Mouse (Mus musculus): ENCODE results near the gene Nfkbil1. TPM values are rescaled to one million over a fixed set of nuclear protein-coding genes. Genes with fewer than 3 reads are reported as not detected.
"Not testable (repeated sequence)": the region's sequence is repeated elsewhere in the genome, so short reads cannot be mapped to it uniquely, and the experiment has no call there.

Gene Nfkbil1
- total RNA-seq, 2 experiments from 2014 or later = 7.0 to 7.2 TPM

GRCm38 (mm10) chr17:35237504-35237903 is 1.9 kb upstream of the Nfkbil1 start:
- DNase-seq (ENCODE audit: low spot score) = no peak

GRCm38 (mm10) chr17:35236996-35237395 is 1.4 kb upstream of the Nfkbil1 start:
- no peak for DNase-seq (ENCODE audit: low spot score)

- DNase-seq (ENCODE audit: low spot score) = peak; percentile 97
These were observed 776 bp upstream of the Nfkbil1 start for GRCm38 (mm10) chr17:35236390-35236746.

- no peak for DNase-seq (ENCODE audit: low spot score)
These were observed 689 bp downstream of the Nfkbil1 start for GRCm38 (mm10) chr17:35234903-35235302.

- DNase-seq (ENCODE audit: low spot score) = not testable (repeated sequence)
These were observed 1.5 kb downstream of the Nfkbil1 start for GRCm38 (mm10) chr17:35234090-35234489.

GRCm38 (mm10) chr17:35233114-35233980 is 2.2 kb downstream of the Nfkbil1 start, which contains the start of gene Atp6v1g2:
TSS of gene Atp6v1g2 (plus strand) at chr17:35233660.
- DNase-seq (ENCODE audit: low spot score) = no peak

- no peak for DNase-seq (ENCODE audit: low spot score)
These were observed 2.9 kb downstream of the Nfkbil1 start for GRCm38 (mm10) chr17:35232659-35233058.

GRCm38 (mm10) chr17:35232043-35232442 is 3.5 kb downstream of the Nfkbil1 start:
- peak; percentile 85 for DNase-seq (ENCODE audit: low spot score)

GRCm38 (mm10) chr17:35231022-35231421 is 4.6 kb downstream of the Nfkbil1 start:
- no peak for DNase-seq (ENCODE audit: low spot score)

GRCm38 (mm10) chr17:35226561-35227046 is 9.0 kb downstream of the Nfkbil1 start:
- DNase-seq (ENCODE audit: low spot score) = no peak

- no peak for DNase-seq (ENCODE audit: low spot score)
These were observed 10.1 kb downstream of the Nfkbil1 start for GRCm38 (mm10) chr17:35225456-35225855.

GRCm38 (mm10) chr17:35224641-35225040 is 11.0 kb downstream of the Nfkbil1 start:
- no peak for DNase-seq (ENCODE audit: low spot score)

GRCm38 (mm10) chr17:35222299-35222698 is 13.3 kb downstream of the Nfkbil1 start:
- DNase-seq (ENCODE audit: low spot score) = no peak

GRCm38 (mm10) chr17:35220156-35220952 is 15.2 kb downstream of the Nfkbil1 start, which contains the start of gene Gm16181:
TSS of gene Gm16181 (plus strand) at chr17:35220834.
- DNase-seq (ENCODE audit: low spot score) = no peak

- no peak for DNase-seq (ENCODE audit: low spot score)
These were observed 16.0 kb downstream of the Nfkbil1 start for GRCm38 (mm10) chr17:35219601-35220041.

- no peak for DNase-seq (ENCODE audit: low spot score)
These were observed 16.9 kb downstream of the Nfkbil1 start for GRCm38 (mm10) chr17:35218516-35219193.

GRCm38 (mm10) chr17:35213071-35213470 is 22.5 kb downstream of the Nfkbil1 start:
- no peak for DNase-seq (ENCODE audit: low spot score)

- no peak for DNase-seq (ENCODE audit: low spot score)
These were observed 25.0 kb downstream of the Nfkbil1 start for GRCm38 (mm10) chr17:35210593-35210992.

GRCm38 (mm10) chr17:35209785-35210535 is 25.6 kb downstream of the Nfkbil1 start:
- no peak for DNase-seq (ENCODE audit: low spot score)

- no peak for DNase-seq (ENCODE audit: low spot score)
These were observed 30.2 kb downstream of the Nfkbil1 start for GRCm38 (mm10) chr17:35205380-35205769.
